Mouse (Mus musculus) lung, postnatal 4 days (tissue): ENCODE data around the gene Nr2c2.
"Not testable (repeated sequence)": the region's sequence is repeated elsewhere in the genome, so short reads cannot be mapped to it uniquely, and the experiment has no call there.

ENCODE experiments used
- DNase-seq, 2 experiments: peaks; one replicate each; pipeline ENCODE4 v3.0.0; 2021

The Nr2c2 gene

GRCm38 (mm10) chr6:92091130-92091591 is at the start of gene Nr2c2:
TSS of gene Nr2c2 (plus strand) at chr6:92091390.
- peak; percentile 89 to 93 for DNase-seq

GRCm38 (mm10) chr6:92042055-92042454 is 49.1 kb upstream of the Nr2c2 start:
- peak; percentile 60 to 78 for DNase-seq

GRCm38 (mm10) chr6:92042850-92043249 is 48.3 kb upstream of the Nr2c2 start:
- no peak for DNase-seq

GRCm38 (mm10) chr6:92057768-92058167 is 33.4 kb upstream of the Nr2c2 start:
- no peak for DNase-seq

GRCm38 (mm10) chr6:92061725-92062124 is 29.5 kb upstream of the Nr2c2 start:
- DNase-seq: peak in 1 of 2 experiments; percentile 47

GRCm38 (mm10) chr6:92063452-92063851 is 27.7 kb upstream of the Nr2c2 start:
- no peak for DNase-seq

- no peak for DNase-seq
Measured at GRCm38 (mm10) chr6:92064101-92064500, 27.1 kb upstream of the Nr2c2 start.

- DNase-seq: peak; percentile 56 to 57
Measured at GRCm38 (mm10) chr6:92065721-92066496, 25.3 kb upstream of the Nr2c2 start.

- peak; percentile 70 to 80 for DNase-seq
Measured at GRCm38 (mm10) chr6:92067146-92067790, 23.9 kb upstream of the Nr2c2 start.

- peak; percentile 53 to 71 for DNase-seq
Measured at GRCm38 (mm10) chr6:92071121-92071839, 19.9 kb upstream of the Nr2c2 start.

GRCm38 (mm10) chr6:92080730-92081129 is 10.5 kb upstream of the Nr2c2 start:
- no peak for DNase-seq

- DNase-seq: no peak
Measured at GRCm38 (mm10) chr6:92082756-92083155, 8.4 kb upstream of the Nr2c2 start.

- DNase-seq: no peak
Measured at GRCm38 (mm10) chr6:92084932-92085331, 6.3 kb upstream of the Nr2c2 start.

- DNase-seq: not testable (repeated sequence)
Measured at GRCm38 (mm10) chr6:92089141-92089540, 2.0 kb upstream of the Nr2c2 start.

- no peak for DNase-seq
Measured at GRCm38 (mm10) chr6:92089982-92090381, 1.2 kb upstream of the Nr2c2 start.

GRCm38 (mm10) chr6:92090497-92090896 is 693 bp upstream of the Nr2c2 start:
- no peak for DNase-seq

- DNase-seq: peak; percentile 100
Measured at GRCm38 (mm10) chr6:92091767-92092489, 738 bp downstream of the Nr2c2 start.

- no peak for DNase-seq
Measured at GRCm38 (mm10) chr6:92092737-92093136, 1.5 kb downstream of the Nr2c2 start.

GRCm38 (mm10) chr6:92093869-92094268 is 2.7 kb downstream of the Nr2c2 start:
- no peak for DNase-seq

GRCm38 (mm10) chr6:92100679-92101360 is 9.6 kb downstream of the Nr2c2 start:
- DNase-seq: no peak

GRCm38 (mm10) chr6:92124547-92124946 is 33.4 kb downstream of the Nr2c2 start:
- DNase-seq: no peak

GRCm38 (mm10) chr6:92126861-92127468 is 35.8 kb downstream of the Nr2c2 start:
- no peak for DNase-seq
